Mouse (Mus musculus) limb, embryonic 15.5 days (tissue): ENCODE results near the gene Pole4. TPM values are rescaled to one million over a fixed set of nuclear protein-coding genes. Genes with fewer than 3 reads are reported as not detected.
"Not testable (repeated sequence)": the region's sequence is repeated elsewhere in the genome, so short reads cannot be mapped to it uniquely, and the experiment has no call there.

Experiments used
- ATAC-seq: fragments of 200-750 bp; cut with Nextera tagmentation; 2 replicates; pipeline ENCODE4 v1.8.0; 2017; ENCODE audit warnings: low read depth, moderate TSS enrichment; ENCODE audit not compliant: insufficient number of reproducible peaks, low FRiP score, low TSS enrichment
- H3K27ac ChIP-seq: fragments of 300-500 bp; sonication (generic); 2 replicates; pipeline ENCODE4 v1.5.1; 2015; ENCODE audit warnings: moderate library complexity, mild to moderate bottlenecking, inconsistent platforms
- H3K27me3 ChIP-seq: fragments of 300-500 bp; sonication (generic); 2 replicates; pipeline ENCODE4 v1.6.1; 2015; ENCODE audit warnings: inconsistent platforms
- H3K36me3 ChIP-seq: fragments of 300-500 bp; sonication (generic); 2 replicates; pipeline ENCODE4 v1.6.1; 2015; ENCODE audit warnings: inconsistent platforms
- H3K4me1 ChIP-seq: fragments of 300-500 bp; sonication (generic); 2 replicates; pipeline ENCODE4 v1.6.1; 2015; ENCODE audit warnings: inconsistent platforms
- H3K4me2 ChIP-seq: fragments of 300-500 bp; sonication (generic); 2 replicates; pipeline ENCODE4 v1.6.1; 2015; ENCODE audit warnings: mild to moderate bottlenecking, inconsistent platforms
- H3K4me3 ChIP-seq: fragments of 300-500 bp; sonication (generic); 2 replicates; pipeline ENCODE4 v1.5.1; 2015; ENCODE audit warnings: mild to moderate bottlenecking, inconsistent platforms
- H3K9ac ChIP-seq: fragments of 300-500 bp; sonication (generic); 2 replicates; pipeline ENCODE4 v1.6.1; 2015; ENCODE audit warnings: inconsistent platforms
- H3K9me3 ChIP-seq: fragments of 300-500 bp; sonication (generic); 2 replicates; pipeline ENCODE4 v1.6.1; 2016; ENCODE audit warnings: inconsistent platforms
- WGBS: fragments of 180-500 bp; shearing (Covaris S2); methylation state at CpG from one replicate; pipeline ENCODE4 v1.1.7; 2015; 5-methylcytosine and 5-hydroxymethylcytosine counted together
- polyA plus RNA-seq: library from polyadenylated mRNA; unstranded; fragments of >200 nt; fragmentation: Nextera tagmentation; extraction: Ambion mirVana; gene quantifications from 2 replicates; pipeline ENCODE4 v1.2.1, GENCODE M21; 2015

Gene Pole4
- polyA plus RNA-seq, 1 experiment from 2014 or later = 89.2 TPM

DNA sequence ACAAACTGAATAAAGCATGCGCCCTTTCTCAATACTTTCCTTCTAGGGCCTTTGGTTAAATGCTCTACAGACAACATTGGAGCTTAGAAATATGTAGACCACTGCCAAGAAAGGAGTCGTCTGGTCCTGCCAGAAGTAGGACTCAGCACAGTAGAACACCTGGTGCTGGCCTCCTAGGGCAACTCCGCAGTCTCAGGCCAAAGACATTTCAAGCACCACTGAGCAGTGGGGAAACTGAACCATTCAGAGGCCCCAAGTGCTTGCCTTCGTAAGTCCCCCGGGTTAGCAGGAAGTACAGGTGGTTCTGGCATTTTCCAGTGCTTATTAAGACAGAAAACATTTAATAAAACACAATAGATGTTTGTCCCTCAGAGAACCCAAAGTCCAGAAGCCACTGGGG is 9.7 kb upstream of the Pole4 start:
- no peak for ATAC-seq
- Histone ChIP-seq H3K9me3 (no peaks in the 10 kb centered on the region), H3K27ac (no peak overlapping the region), H3K36me3 (no peaks in the 10 kb centered on the region), H3K4me1 (0 out of 2 replicates have a peak, but pooled peaks cover 4% of the 10 kb centered on the region), H3K9ac (no peak overlapping the region), H3K27me3 (no peaks in the 10 kb centered on the region), H3K4me3 (no peak overlapping the region), H3K4me2 (no peak overlapping the region)
- 71% methylated on average over 5 of the region's 5 CpGs for WGBS

DNA sequence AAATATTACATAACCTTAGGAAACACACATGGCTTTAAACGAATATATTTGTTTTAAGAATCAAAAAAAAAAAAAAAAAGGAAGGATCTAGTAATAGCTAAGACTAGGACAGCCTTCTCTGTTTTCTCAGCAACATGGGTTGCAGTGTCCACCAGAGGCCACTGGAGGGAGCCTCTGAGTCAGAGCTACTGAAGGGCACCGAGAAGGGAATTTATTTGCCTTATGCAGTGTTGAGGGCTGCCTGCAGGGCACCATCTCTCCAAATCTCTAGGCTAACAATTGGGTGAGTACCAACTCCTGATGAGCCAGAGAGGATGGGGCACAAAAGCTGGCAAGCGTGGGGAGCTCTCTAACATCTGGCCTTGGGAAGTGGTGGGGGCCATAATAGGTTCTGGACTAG is 9.1 kb upstream of the Pole4 start:
- Histone ChIP-seq H3K9me3 (no peaks in the 10 kb centered on the region), H3K4me1 (0 out of 2 replicates have a peak, but pooled peaks cover 4% of the 10 kb centered on the region), H3K36me3 (no peaks in the 10 kb centered on the region), H3K9ac (no peak overlapping the region), H3K27ac (no peak overlapping the region), H3K4me3 (no peak overlapping the region), H3K27me3 (no peaks in the 10 kb centered on the region), H3K4me2 (no peak overlapping the region)
- ATAC-seq = no peak
- 8% methylated on average over 3 of the region's 3 CpGs for WGBS

DNA sequence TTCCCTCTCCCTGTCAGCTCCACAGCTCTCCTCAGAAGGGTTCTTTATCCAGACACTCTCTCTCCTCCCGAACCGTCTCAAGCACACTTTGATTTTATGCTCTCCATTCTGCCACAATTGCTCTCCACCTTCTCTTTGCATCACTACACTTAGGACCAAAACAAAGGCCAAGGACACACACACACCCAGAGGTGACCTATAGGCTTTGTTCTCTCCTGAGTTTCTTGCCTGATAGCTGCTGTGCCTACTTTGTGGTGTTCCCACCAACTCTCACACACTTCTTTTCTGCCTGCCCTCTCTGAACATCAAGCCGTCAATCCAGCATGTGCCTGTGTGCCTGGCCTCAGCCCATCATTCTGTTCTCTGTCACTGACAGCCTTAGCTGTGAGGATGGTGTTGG is 2.6 kb upstream of the Pole4 start:
- 69% methylated on average over 3 of the region's 3 CpGs for WGBS

DNA sequence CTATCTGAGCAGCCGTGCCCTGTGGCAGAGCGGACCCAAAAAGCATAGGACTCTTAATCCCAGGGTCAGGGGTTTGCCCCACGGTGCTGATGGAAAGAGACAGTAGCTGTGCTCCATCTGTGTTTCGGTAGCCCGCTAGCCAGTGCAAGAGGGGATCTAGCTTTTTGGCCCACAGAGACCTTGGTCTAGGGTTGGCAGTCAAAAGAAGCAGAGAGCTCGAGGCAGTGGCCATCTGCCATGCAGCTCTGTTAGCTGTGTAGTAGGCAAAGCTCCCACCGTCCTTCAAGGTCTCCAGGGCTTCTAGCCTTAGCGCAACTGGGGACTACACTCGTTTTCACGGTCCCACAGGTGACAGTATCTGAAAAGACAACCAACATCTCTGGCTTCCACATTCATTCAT is 2.1 kb upstream of the Pole4 start:
- H3K27ac ChIP-seq = no peak overlapping the region
- no peaks in the 10 kb centered on the region for H3K27me3 ChIP-seq
- H3K4me1 ChIP-seq = peaks cover 4% of the 10 kb centered on the region; the same call in 1 of the 2 replicates
- H3K4me3 ChIP-seq = no peak overlapping the region
- WGBS = 87% methylated on average over 10 of the region's 10 CpGs
- H3K36me3 ChIP-seq = no peaks in the 10 kb centered on the region
- H3K9me3 ChIP-seq = no peaks in the 10 kb centered on the region
- H3K4me2 ChIP-seq = no peak overlapping the region
- no peak for ATAC-seq
- H3K9ac ChIP-seq = no peak overlapping the region

More for the DNA sequence above, 2.6 kb upstream of the Pole4 start:
- no peak overlapping the region for H3K9ac ChIP-seq
- no peak for ATAC-seq
- no peaks in the 10 kb centered on the region for H3K36me3 ChIP-seq
- no peaks in the 10 kb centered on the region for H3K27me3 ChIP-seq
- no peaks in the 10 kb centered on the region for H3K4me1 ChIP-seq
- H3K4me3 ChIP-seq = no peak overlapping the region
- no peak overlapping the region for H3K4me2 ChIP-seq
- H3K9me3 ChIP-seq = no peaks in the 10 kb centered on the region
- no peak overlapping the region for H3K27ac ChIP-seq

DNA sequence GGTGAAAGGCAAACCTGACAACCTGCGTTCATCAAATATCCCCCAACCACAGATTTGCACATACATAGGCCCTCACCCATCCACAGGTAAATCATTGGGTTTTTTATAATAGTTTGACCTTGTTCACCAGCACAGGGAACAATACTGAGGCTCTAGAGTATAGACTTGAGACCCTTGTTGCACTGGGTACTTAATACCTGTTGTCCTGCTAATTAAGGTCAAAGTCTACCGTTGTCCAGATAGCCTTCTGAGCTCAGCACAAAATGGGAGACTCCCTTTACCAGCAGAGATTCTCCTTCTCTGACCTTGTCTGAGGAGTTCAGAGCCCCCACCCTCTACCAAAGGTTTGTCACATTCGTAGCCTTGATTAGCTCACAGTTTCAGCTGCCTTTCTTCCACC is 1.5 kb downstream of the Pole4 start:
- Histone ChIP-seq H3K9me3 (no peaks in the 10 kb centered on the region), H3K27ac (no peak overlapping the region), H3K36me3 (no peaks in the 10 kb centered on the region), H3K4me1 (peaks cover 4% of the 10 kb centered on the region; the same call in 1 of the 2 replicates), H3K4me2 (no peak overlapping the region), H3K27me3 (no peaks in the 10 kb centered on the region), H3K4me3 (no peak overlapping the region), H3K9ac (no peak overlapping the region)
- 88% methylated on average over 3 of the region's 3 CpGs for WGBS
- no peak for ATAC-seq

DNA sequence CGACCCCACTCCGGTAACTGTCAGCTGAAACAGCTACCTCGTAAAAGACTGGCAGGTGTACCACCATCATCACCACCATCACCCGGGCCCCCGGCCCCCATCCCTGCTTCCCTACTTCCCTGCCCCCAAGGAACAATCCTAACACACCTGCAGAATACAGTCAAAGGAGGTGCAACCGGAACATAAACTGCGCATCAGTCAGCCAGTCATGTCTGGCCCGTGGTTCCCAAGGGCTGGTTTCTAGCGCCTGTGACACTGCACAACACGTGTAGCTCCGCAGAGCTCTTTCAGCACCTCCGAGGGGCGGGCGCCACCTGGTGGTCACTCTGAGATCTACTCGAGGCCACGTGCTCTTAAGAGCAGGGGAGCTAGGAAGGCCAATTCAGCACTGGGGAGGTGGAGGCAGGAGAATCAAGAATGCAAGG is 2.6 kb downstream of the Pole4 start:
- H3K9me3 ChIP-seq = no peaks in the 10 kb centered on the region
- ATAC-seq = no peak; the same call in 1 of the 2 replicates
- H3K4me2 ChIP-seq = no peak overlapping the region
- H3K4me1 ChIP-seq = peaks cover 4% of the 10 kb centered on the region; the same call in 1 of the 2 replicates
- no peaks in the 10 kb centered on the region for H3K36me3 ChIP-seq
- H3K27me3 ChIP-seq = no peaks in the 10 kb centered on the region
- no peak overlapping the region for H3K27ac ChIP-seq
- 27% methylated on average over 16 of the region's 16 CpGs for WGBS
- H3K9ac ChIP-seq = no peak overlapping the region
- no peak overlapping the region for H3K4me3 ChIP-seq

DNA sequence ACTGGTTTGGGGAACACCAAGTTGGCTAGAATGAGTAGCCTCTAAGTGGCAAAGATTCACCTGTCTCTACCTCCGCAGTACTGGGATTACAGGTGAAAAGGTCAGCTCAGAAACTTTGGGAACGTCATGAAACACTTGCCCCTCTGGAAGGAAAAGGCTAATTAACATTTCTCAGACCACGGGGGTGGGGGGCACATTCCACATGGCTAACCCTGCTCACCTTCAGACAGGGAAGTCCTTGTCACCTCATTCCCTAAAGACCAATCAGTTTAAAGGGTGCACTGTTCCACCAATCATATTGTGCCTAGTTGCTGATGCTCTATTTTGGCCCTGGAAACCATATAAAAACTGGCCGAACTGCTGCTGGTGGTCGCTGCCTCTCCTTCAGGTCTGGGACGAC is 3.9 kb downstream of the Pole4 start:
- Histone ChIP-seq H3K36me3 (no peaks in the 10 kb centered on the region), H3K4me1 (peaks cover 4% of the 10 kb centered on the region; the same call in 1 of the 2 replicates), H3K9me3 (no peaks in the 10 kb centered on the region), H3K9ac (no peak overlapping the region), H3K4me3 (no peak overlapping the region), H3K4me2 (no peak overlapping the region), H3K27ac (no peak overlapping the region), H3K27me3 (no peaks in the 10 kb centered on the region)
- WGBS = 52% methylated on average over 6 of the region's 6 CpGs
- ATAC-seq = no peak

DNA sequence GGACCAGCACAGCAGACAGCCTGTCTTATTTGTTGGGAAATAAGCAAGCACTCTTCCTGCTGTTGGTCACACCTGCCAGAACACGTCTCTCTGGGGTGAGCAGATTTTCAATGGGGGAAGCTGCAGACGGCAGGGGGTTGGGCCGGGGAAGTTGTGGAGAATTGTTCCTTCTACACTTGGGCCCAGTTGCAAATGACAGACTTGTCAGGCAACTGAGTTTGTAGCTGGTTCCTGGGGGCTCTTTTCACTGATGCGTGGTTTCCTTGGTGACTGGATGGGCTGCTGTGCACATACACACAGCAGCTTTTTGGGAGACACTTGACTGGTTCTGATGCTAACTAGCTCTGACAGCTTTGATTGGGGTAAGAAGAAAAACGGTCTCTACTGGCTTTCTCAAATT is 5.3 kb downstream of the Pole4 start:
- ATAC-seq = no peak
- WGBS = 39% methylated on average over 5 of the region's 5 CpGs

DNA sequence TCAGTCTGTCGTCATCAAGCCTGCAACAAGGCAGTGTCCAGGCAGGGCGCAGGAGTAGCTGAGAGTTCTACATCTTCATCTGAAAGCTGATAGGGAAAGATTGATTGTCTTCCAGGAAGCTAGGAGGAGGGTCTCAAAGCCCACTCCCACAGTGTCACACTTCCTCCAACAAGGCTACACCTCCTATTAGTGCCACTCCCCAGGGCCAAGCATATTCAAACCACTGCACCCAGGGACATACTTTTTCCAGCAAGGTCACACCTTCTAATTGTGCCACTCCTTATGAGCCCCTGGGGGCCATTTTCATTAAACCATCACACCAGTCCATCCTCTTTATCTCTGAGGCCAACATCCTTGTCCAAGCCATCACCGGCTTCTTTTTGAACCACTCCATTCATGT is 8.4 kb downstream of the Pole4 start:
- Histone ChIP-seq H3K36me3 (no peaks in the 10 kb centered on the region), H3K27me3 (no peaks in the 10 kb centered on the region), H3K4me1 (no peaks in the 10 kb centered on the region), H3K4me2 (no peak overlapping the region), H3K9ac (no peak overlapping the region), H3K4me3 (no peak overlapping the region), H3K27ac (no peak overlapping the region), H3K9me3 (no peaks in the 10 kb centered on the region)
- ATAC-seq = no peak
- WGBS = 89% methylated on average over 3 of the region's 3 CpGs

More for the DNA sequence above, 5.3 kb downstream of the Pole4 start:
- Histone ChIP-seq H3K9ac (no peak overlapping the region), H3K9me3 (no peaks in the 10 kb centered on the region), H3K27ac (no peak overlapping the region), H3K4me3 (no peak overlapping the region), H3K4me1 (peaks cover 4% of the 10 kb centered on the region; the same call in 1 of the 2 replicates), H3K27me3 (no peaks in the 10 kb centered on the region), H3K36me3 (no peaks in the 10 kb centered on the region), H3K4me2 (no peak overlapping the region)

DNA sequence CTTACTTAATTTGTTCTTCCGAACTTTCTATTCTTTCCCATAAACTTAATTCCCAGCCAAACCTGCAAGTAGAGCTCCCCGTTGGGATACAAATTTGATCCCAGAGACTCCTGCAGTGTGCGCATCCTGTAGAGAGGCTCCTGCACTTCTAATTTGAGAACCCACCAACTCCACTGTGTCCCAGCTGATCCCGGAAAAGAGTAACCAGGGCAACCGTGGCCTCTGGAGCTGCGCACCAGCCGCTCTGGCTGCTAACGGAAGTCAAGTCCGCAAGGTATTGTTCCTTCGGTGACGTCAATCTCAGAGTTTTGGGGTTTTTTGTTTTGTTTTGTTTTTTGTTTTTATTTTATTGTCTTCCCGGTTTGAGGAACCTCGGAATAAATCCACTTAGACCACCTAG is 10.5 kb downstream of the Pole4 start:
- Histone ChIP-seq H3K4me2 (no peak overlapping the region), H3K9me3 (no peaks in the 10 kb centered on the region), H3K4me1 (no peaks in the 10 kb centered on the region), H3K27ac (no peak overlapping the region), H3K27me3 (no peaks in the 10 kb centered on the region), H3K4me3 (no peak overlapping the region), H3K9ac (no peak overlapping the region), H3K36me3 (no peaks in the 10 kb centered on the region)
- WGBS = 53% methylated on average over 13 of the region's 13 CpGs
- ATAC-seq = no peak

DNA sequence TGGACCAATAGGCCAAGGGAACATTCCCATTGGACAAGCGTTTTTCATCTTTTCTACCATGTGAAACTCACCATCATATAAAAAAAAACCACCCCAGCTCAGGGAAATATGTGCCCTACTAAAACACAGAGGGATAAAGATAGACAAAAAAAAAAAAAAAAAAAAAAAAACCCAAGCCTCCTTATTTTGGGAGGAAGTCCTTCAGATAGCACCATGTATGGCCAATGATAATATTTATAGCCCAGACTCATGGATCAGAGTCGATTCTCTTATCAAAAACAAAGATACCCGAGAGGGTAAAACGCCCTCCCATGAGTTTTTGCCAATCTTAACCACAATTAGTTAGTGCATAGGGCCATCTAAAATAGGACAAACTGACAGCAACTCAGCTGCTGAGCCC is 15.7 kb downstream of the Pole4 start:
- H3K4me1 ChIP-seq = no peaks in the 10 kb centered on the region
- H3K4me2 ChIP-seq = no peak overlapping the region
- 89% methylated on average over 4 of the region's 4 CpGs for WGBS
- H3K27ac ChIP-seq = no peak overlapping the region
- no peaks in the 10 kb centered on the region for H3K27me3 ChIP-seq
- H3K9me3 ChIP-seq = no peaks in the 10 kb centered on the region
- no peak overlapping the region for H3K9ac ChIP-seq
- ATAC-seq = no peak
- H3K4me3 ChIP-seq = no peak overlapping the region
- H3K36me3 ChIP-seq = no peaks in the 10 kb centered on the region

DNA sequence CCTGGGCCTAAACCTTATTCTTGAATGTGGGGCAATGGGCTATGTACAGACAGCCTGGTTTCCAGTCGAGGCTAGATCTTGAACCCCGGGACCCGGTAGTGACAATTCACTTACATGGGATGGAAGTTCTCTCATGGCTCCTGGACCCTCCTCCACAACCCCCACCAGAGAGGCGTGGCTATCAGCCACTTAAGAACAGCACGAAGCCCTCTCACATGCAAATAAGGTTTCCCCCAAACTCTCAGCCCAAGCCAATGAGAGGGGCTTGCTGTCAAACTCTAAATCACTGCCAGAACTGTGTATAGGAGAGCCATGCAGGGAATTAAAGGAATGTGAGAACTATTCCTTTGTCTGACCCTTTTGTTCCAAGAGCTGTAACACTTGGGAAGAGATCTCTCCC is 16.6 kb downstream of the Pole4 start:
- H3K36me3 ChIP-seq, H3K4me1 ChIP-seq, ATAC-seq, H3K27ac ChIP-seq, H3K4me2 ChIP-seq, H3K9ac ChIP-seq, H3K9me3 ChIP-seq, H3K4me3 ChIP-seq, H3K27me3 ChIP-seq: not testable (repeated sequence)
- 60% methylated on average over 5 of the region's 5 CpGs for WGBS

DNA sequence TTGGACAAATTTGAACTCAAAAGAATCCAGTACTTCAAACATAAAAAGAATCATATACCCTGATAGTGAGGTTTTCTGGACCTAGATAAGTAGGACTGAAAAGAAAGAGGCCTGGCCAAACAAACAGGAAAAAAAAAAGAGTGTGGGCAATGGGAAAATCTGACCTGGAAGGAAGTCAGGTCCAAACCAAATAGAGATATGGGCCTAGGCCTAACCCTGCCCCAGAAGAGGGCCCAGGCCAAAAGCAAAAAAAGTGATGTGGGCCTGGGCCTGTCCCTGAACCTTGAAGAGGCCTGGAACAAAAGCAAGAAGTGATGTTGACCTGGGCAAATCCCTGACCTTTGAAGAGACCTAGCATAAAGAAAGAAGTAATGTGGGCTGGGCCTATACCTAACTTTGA is 21.0 kb downstream of the Pole4 start:
- Histone ChIP-seq H3K9me3 (no peaks in the 10 kb centered on the region), H3K4me2 (no peak overlapping the region), H3K9ac (no peak overlapping the region), H3K4me3 (no peak overlapping the region), H3K36me3 (no peaks in the 10 kb centered on the region), H3K27ac (no peak overlapping the region), H3K27me3 (no peaks in the 10 kb centered on the region), H3K4me1 (no peaks in the 10 kb centered on the region)
- no peak for ATAC-seq
